In the genomic region with DNA sequence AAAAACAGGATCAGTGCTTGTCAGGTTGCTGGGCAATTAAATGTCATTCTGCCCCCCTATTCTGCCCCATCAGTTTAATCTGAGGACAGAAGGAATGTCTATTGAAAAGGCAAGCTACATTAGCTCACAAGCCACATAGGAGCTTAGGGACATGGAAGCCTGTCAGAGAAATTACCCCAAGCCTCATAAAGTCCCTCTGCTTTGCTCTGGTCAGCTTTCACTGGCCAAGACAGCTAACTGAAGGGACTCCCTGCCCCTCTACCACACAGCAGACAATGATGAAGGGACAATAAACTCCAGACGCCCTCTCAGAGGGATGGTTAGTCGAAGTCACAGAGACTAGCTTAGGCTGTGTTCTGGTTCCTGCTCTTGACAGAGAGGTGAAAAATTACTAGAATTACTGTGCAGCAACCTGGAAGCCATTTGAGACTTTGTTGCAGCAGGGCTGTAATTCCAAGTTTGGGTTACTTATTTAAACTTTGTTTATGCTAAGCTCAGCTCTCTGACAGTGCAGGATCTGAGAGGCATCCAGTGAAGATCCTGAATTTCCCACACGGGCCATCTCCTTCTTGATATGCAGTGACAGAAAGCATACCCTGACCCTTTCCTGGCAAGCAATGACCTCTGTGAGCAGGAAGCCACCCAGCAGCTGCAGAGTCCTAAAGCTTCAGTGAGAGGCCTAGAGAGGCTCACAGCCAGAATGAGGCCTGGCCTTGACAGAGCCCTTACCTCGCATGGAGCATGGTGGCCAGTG, we compare ENCODE assay signal across 19 mouse cellular contexts.
DNase-seq lines count a peak whose midpoint lies in the region; ATAC-seq lines count a peak whose summit lies in the region.
"Had no signal": no experiment of that assay in that cellular context is flagged by ENCODE, and none has a peak within 500 bp of the region (broad histone marks: within the 10 kb centered on the region; RNA-seq: fewer than 3 reads in every experiment).

No protein-coding gene starts in this region.

- H3K9me3 ChIP-seq in hindbrain, embryonic 16.5 days (ENCODE audit: control insufficient read depth, low read length) = no peaks in the 10 kb centered on the region
- no peaks in the 10 kb centered on the region for H3K9me3 ChIP-seq in hindbrain, embryonic 11.5 days (ENCODE audit: control insufficient read depth, low read length)
- H3K9me3 ChIP-seq in liver, embryonic 16.5 days (replicated peaks; ENCODE audit: control insufficient read depth, low read length) = no peaks in the 10 kb centered on the region
- H3K9me3 ChIP-seq in liver, embryonic 11.5 days (ENCODE audit: control insufficient read depth, low read length) = no peaks in the 10 kb centered on the region
- H3K9me3 ChIP-seq: hindbrain, embryonic 10.5 days; limb, embryonic 10.5 days; lung, embryonic 15.5 days had no signal

- no peak for DNase-seq in hindbrain, embryonic 11.5 days (ENCODE audit: low spot score)
- no peak for DNase-seq in liver, embryonic 11.5 days (ENCODE audit: low spot score)
- DNase-seq in neural tube, embryonic 10.5 days (ENCODE audit: extremely low spot score, low spot score) = peak; percentile 14
- DNase-seq in spleen, postnatal 10 days (ENCODE audit: low spot score in 2 of 2) = no peak
- no peak for DNase-seq in right cerebral cortex, postnatal 14 days
- DNase-seq: adrenal gland, postnatal 25 days; B cell, adult 2 months; cerebellum, adult 11 months; cerebellum, postnatal 10 days; kidney, adult 11 months; kidney, postnatal 4 days; layer of hippocampus, adult 9-11 months; lung, postnatal 4 days; thymus, postnatal 36 days had no signal

- peak; percentile 45; the same call in 1 of the 2 replicates for ATAC-seq in hindbrain, embryonic 16.5 days
- no peak for ATAC-seq in hindbrain, embryonic 11.5 days (ENCODE audit: low FRiP score)
- ATAC-seq in liver, embryonic 16.5 days (ENCODE audit: low read depth) = 0 out of 2 replicates have a peak, but pooled peaks have one; percentile 9
- no peak for ATAC-seq in liver, embryonic 11.5 days (replicated peaks; ENCODE audit: low FRiP score)

- H3K4me1 ChIP-seq in hindbrain, embryonic 16.5 days (ENCODE audit: control insufficient read depth, insufficient read depth, low read depth, low read length) = no peaks in the 10 kb centered on the region
- H3K4me1 ChIP-seq in hindbrain, embryonic 11.5 days (replicated peaks; ENCODE audit: control insufficient read depth, insufficient read depth, low read length) = no peaks in the 10 kb centered on the region
- H3K4me1 ChIP-seq in liver, embryonic 16.5 days (ENCODE audit: control insufficient read depth, low read depth, low read length) = no peaks in the 10 kb centered on the region
- H3K4me1 ChIP-seq in liver, embryonic 11.5 days (replicated peaks; ENCODE audit: control insufficient read depth, insufficient read depth, low read length) = no peaks in the 10 kb centered on the region
- H3K4me1 ChIP-seq: lung, embryonic 15.5 days had no signal

- H3K27ac ChIP-seq in hindbrain, embryonic 16.5 days (ENCODE audit: low read depth, low read length) = no peak overlapping the region
- no peak overlapping the region for H3K27ac ChIP-seq in hindbrain, embryonic 11.5 days (ENCODE audit: low read depth, low read length)
- H3K27ac ChIP-seq in liver, embryonic 16.5 days (ENCODE audit: low read length) = no peak overlapping the region
- no peak overlapping the region for H3K27ac ChIP-seq in liver, embryonic 11.5 days (ENCODE audit: low read depth, low read length)
- H3K27ac ChIP-seq: hindbrain, embryonic 10.5 days; limb, embryonic 10.5 days; lung, embryonic 15.5 days had no signal

- no peaks in the 10 kb centered on the region for H3K27me3 ChIP-seq in hindbrain, embryonic 16.5 days (replicated peaks; ENCODE audit: control insufficient read depth, insufficient read depth, low read length)
- no peaks in the 10 kb centered on the region for H3K27me3 ChIP-seq in hindbrain, embryonic 11.5 days (ENCODE audit: control insufficient read depth, insufficient read depth, low read length)
- H3K27me3 ChIP-seq in liver, embryonic 16.5 days (ENCODE audit: control insufficient read depth, insufficient read depth, low read depth, low read length) = no peaks in the 10 kb centered on the region
- H3K27me3 ChIP-seq in liver, embryonic 11.5 days (replicated peaks; ENCODE audit: control insufficient read depth, insufficient read depth, low read length) = no peaks in the 10 kb centered on the region
- H3K27me3 ChIP-seq: lung, embryonic 15.5 days had no signal

- no peak overlapping the region for H3K4me3 ChIP-seq in hindbrain, embryonic 16.5 days (ENCODE audit: low read length)
- H3K4me3 ChIP-seq in hindbrain, embryonic 11.5 days (ENCODE audit: low read depth, low read length) = no peak overlapping the region
- no peak overlapping the region for H3K4me3 ChIP-seq in liver, embryonic 16.5 days (ENCODE audit: low read depth, low read length)
- no peak overlapping the region for H3K4me3 ChIP-seq in liver, embryonic 11.5 days (ENCODE audit: low read depth, low read length)
- H3K4me3 ChIP-seq: hindbrain, embryonic 10.5 days; limb, embryonic 10.5 days; lung, embryonic 15.5 days had no signal

- H3K4me2 ChIP-seq in hindbrain, embryonic 16.5 days (ENCODE audit: low read length) = no peak overlapping the region
- no peak overlapping the region for H3K4me2 ChIP-seq in hindbrain, embryonic 11.5 days (replicated peaks; ENCODE audit: low read depth, low read length)
- H3K4me2 ChIP-seq in liver, embryonic 16.5 days (ENCODE audit: low read depth, low read length) = no peak overlapping the region
- H3K4me2 ChIP-seq in liver, embryonic 11.5 days = no peak overlapping the region
- H3K4me2 ChIP-seq: lung, embryonic 15.5 days had no signal

- WGBS in hindbrain, embryonic 16.5 days = 53% methylated on average over 4 of the region's 4 CpGs
- WGBS in hindbrain, embryonic 11.5 days = 48% methylated on average over 4 of the region's 4 CpGs
- WGBS in liver, embryonic 16.5 days (ENCODE audit: insufficient replicate concordance) = 57% methylated on average over 4 of the region's 4 CpGs
- 54% methylated on average over 4 of the region's 4 CpGs for WGBS in liver, embryonic 11.5 days

- H3K36me3 ChIP-seq in hindbrain, embryonic 16.5 days (ENCODE audit: control insufficient read depth, insufficient read depth, low read length) = no peaks in the 10 kb centered on the region
- no peaks in the 10 kb centered on the region for H3K36me3 ChIP-seq in hindbrain, embryonic 11.5 days (ENCODE audit: control insufficient read depth, insufficient read depth, low read length)
- H3K36me3 ChIP-seq in liver, embryonic 16.5 days (ENCODE audit: control insufficient read depth, insufficient read depth) = no peaks in the 10 kb centered on the region
- H3K36me3 ChIP-seq in liver, embryonic 11.5 days (ENCODE audit: control insufficient read depth, insufficient read depth, low read length) = no peaks in the 10 kb centered on the region
- H3K36me3 ChIP-seq: hindbrain, embryonic 10.5 days; limb, embryonic 10.5 days; lung, embryonic 15.5 days had no signal

- H3K9ac ChIP-seq in hindbrain, embryonic 16.5 days (ENCODE audit: low read depth, low read length) = no peak overlapping the region
- H3K9ac ChIP-seq in hindbrain, embryonic 11.5 days (ENCODE audit: low read depth, low read length) = no peak overlapping the region
- no peak overlapping the region for H3K9ac ChIP-seq in liver, embryonic 16.5 days (ENCODE audit: low read depth, low read length)
- no peak overlapping the region for H3K9ac ChIP-seq in liver, embryonic 11.5 days (ENCODE audit: low read depth, low read length)
- H3K9ac ChIP-seq: lung, embryonic 15.5 days had no signal

Comparison
In these comparisons a context has a peak if more than half of its experiments do, and no peak if none do; other contexts are left out.
1. ATAC-seq: peak in hindbrain, embryonic 16.5 days (single experiment) and liver, embryonic 16.5 days (single experiment); none in hindbrain, embryonic 11.5 days (single experiment) and liver, embryonic 11.5 days (single experiment).